Mouse (Mus musculus) spleen, adult 2 months (tissue): ENCODE results near the gene Phpt1.

Experiments used
- CTCF ChIP-seq: fragments of 200-500 bp; IDR thresholded peaks from 2 replicates; pipeline ENCODE4 v1.5.1; 2011; ENCODE audit warnings: mild to moderate bottlenecking, inconsistent platforms; ENCODE audit not compliant: insufficient read depth, insufficient read length, insufficient replicate concordance; ENCODE audit errors: extremely low read depth
- POLR2A ChIP-seq: fragments of 200-500 bp; IDR thresholded peaks from 2 replicates; pipeline ENCODE4 v1.6.1; 2011; ENCODE audit warnings: low read depth, low read length, inconsistent platforms

DNA sequence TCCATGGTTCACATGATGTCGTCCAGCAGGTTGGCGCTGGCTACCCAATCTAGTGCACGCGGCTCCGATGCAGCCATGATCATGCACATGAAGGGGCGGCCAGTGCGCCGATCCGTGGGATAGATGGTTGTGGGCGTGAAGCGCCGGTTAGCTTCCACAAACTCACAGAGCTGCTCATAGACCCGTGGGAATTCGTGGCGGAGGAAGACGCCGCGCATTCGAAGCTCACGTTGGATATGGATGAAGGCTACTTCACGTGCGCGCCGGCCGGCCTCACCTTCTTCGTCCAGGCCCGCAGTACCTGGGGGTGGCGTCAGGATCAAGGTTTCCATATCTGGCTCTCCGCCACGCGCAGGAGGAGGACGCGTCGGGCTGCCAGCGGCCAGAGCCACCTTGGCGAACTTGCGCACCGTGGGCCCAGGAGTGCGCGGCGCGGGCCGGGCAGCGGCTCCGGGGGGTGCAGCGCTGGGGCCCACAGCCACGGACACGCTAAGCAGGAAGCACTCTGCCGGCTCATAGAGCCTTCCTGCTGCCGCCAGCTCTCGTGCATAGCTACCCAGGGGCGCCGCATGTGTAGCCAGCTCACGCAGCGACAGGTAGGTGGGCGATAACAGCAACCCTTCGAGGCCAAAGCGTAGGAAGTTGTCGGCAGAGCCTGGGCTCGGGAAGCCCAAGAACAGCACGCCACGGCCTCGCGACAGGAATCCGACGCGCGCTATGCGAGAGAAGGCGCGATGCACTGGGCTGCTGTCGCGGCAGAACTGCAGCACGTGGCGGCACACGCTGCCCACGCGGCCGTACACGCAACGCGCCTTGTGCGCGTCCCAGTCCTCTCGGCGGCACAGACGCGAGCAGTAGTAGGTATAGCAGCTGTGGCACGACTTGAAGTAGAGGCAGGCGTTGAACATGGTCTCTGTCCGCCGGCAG lies 2.2 kb upstream of the Phpt1 start:
- TF ChIP-seq POLR2A, result no peak
- TF ChIP-seq CTCF, result no peak
